Mouse (Mus musculus): ENCODE measurements at regions not wholly inside any gene's neighbourhood (a gene's known extent, or its start where the extent isn't known, plus 50 kb on each side); places are given as distances from the start of the nearest gene placed in this dataset.

- Histone ChIP-seq H3K4me3 (no peak overlapping the region), H3K79me2 (ENCODE audit: control insufficient read depth, insufficient read depth) (no peaks in the 10 kb centered on the region), H3K27me3 (ENCODE audit: control insufficient read depth, insufficient read depth, insufficient read length) (no peaks in the 10 kb centered on the region), H3K36me3 (ENCODE audit: control insufficient read depth, insufficient read depth) (no peaks in the 10 kb centered on the region), H3K4me2 (ENCODE audit: low read depth) (no peak overlapping the region), H3ac (ENCODE audit: control insufficient read depth, insufficient read length) (no peak overlapping the region)
- TF ChIP-seq MYOG (IDR thresholded peaks at IDR 0.05; ENCODE audit: control insufficient read depth in 1 of 3, insufficient read depth in 1 of 3, insufficient read length in 2 of 3, low read depth in 2 of 3) (peak; percentile 33 to 87 (median 76)), REST (IDR thresholded peaks at IDR 0.05; ENCODE audit: insufficient read depth, insufficient read length) (no peak), TCF3 (IDR thresholded peaks at IDR 0.05; ENCODE audit: insufficient read length, low read depth) (no peak), E2F4 (IDR thresholded peaks at IDR 0.05; ENCODE audit: insufficient read depth) (no peak), MYOD1 (IDR thresholded peaks at IDR 0.05; ENCODE audit: control insufficient read depth in 1 of 3, insufficient read length in 2 of 3, low read depth in 2 of 3) (peak in 2 of 3 experiments; percentile 69 to 85)
These were observed 306.4 kb upstream of the Tbl1xr1 start for GRCm38 (mm10) chr3:21769920-21770547.

DNA sequence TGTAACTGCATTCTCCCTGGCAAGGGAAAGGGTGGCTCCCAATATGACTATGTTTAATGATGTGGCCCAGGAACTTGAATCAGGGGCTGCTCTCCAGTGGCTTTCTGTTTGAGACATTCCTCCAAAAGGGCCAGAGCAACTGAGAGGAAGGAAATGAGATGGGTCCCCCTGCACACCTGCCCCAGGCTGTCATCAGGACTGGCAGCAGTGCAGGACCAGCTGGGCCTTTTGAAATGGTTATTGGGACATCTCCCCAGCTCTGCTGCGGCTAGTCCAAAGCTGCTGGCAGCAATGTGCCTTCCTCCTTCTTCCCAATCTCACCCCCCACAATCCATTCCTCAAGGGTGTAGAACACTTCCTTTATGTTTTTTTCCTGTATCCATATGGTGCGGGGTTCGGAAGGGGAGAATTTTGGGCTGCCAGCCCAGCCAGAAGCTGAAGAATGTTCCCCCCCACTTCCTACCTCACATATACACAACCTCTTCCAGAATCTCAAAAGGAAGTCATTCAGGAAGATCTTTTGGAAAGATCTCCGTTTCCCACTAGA is 304.6 kb upstream of the Tbl1xr1 start:
- Histone ChIP-seq H3K4me2 (ENCODE audit: low read depth) (no peak overlapping the region), H3K36me3 (ENCODE audit: control insufficient read depth, insufficient read depth) (no peaks in the 10 kb centered on the region), H3K79me2 (ENCODE audit: control insufficient read depth, insufficient read depth) (no peaks in the 10 kb centered on the region), H3K27me3 (ENCODE audit: control insufficient read depth, insufficient read depth, insufficient read length) (no peaks in the 10 kb centered on the region), H3K4me3 (no peak overlapping the region), H3ac (ENCODE audit: control insufficient read depth, insufficient read length) (no peak overlapping the region)
- peak; percentile 51 to 95 (median 95) for TF ChIP-seq MYOD1 (IDR thresholded peaks at IDR 0.05; ENCODE audit: control insufficient read depth in 1 of 3, insufficient read length in 2 of 3, low read depth in 2 of 3)
- TF ChIP-seq TCF12 (IDR thresholded peaks at IDR 0.05; ENCODE audit: insufficient read depth, poor library complexity, severe bottlenecking): peak; percentile 19
- no peak for TF ChIP-seq REST (IDR thresholded peaks at IDR 0.05; ENCODE audit: insufficient read depth, insufficient read length)
- TF ChIP-seq MYOG (IDR thresholded peaks at IDR 0.05; ENCODE audit: control insufficient read depth in 1 of 3, insufficient read depth in 1 of 3, insufficient read length in 2 of 3, low read depth in 2 of 3): peak in 1 of 3 experiments; percentile 74
- peak; percentile 51 for TF ChIP-seq TCF3 (IDR thresholded peaks at IDR 0.05; ENCODE audit: insufficient read length, low read depth)

GRCm38 (mm10) chr3:21774172-21774842 is 302.1 kb upstream of the Tbl1xr1 start:
- TF ChIP-seq REST (IDR thresholded peaks at IDR 0.05; ENCODE audit: insufficient read depth, insufficient read length) (no peak), MYOG (IDR thresholded peaks at IDR 0.05; ENCODE audit: control insufficient read depth in 1 of 3, insufficient read depth in 1 of 3, insufficient read length in 2 of 3, low read depth in 2 of 3) (no peak), USF1 (IDR thresholded peaks at IDR 0.05; ENCODE audit: low read depth) (no peak), CEBPB (IDR thresholded peaks at IDR 0.05; ENCODE audit: insufficient read depth, poor library complexity, severe bottlenecking) (no peak), MAX (IDR thresholded peaks at IDR 0.05; ENCODE audit: low read depth) (no peak), TCF12 (IDR thresholded peaks at IDR 0.05; ENCODE audit: insufficient read depth, poor library complexity, severe bottlenecking) (no peak), MYOD1 (IDR thresholded peaks at IDR 0.05; ENCODE audit: control insufficient read depth in 1 of 3, insufficient read length in 2 of 3, low read depth in 2 of 3) (no peak), POLR2AphosphoS2 (IDR thresholded peaks at IDR 0.05; ENCODE audit: insufficient read length, low read depth) (no peak)
- Histone ChIP-seq H3K79me2 (ENCODE audit: control insufficient read depth, insufficient read depth) (no peaks in the 10 kb centered on the region), H3K36me3 (ENCODE audit: control insufficient read depth, insufficient read depth) (no peaks in the 10 kb centered on the region), H3ac (ENCODE audit: control insufficient read depth, insufficient read length) (no peak overlapping the region), H3K4me3 (no peak overlapping the region), H3K4me2 (ENCODE audit: low read depth) (no peak overlapping the region), H3K27me3 (ENCODE audit: control insufficient read depth, insufficient read depth, insufficient read length) (no peaks in the 10 kb centered on the region)

- Histone ChIP-seq H3K4me3 (no peak overlapping the region), H3K79me2 (ENCODE audit: control insufficient read depth, insufficient read depth) (no peaks in the 10 kb centered on the region), H3K36me3 (ENCODE audit: control insufficient read depth, insufficient read depth) (no peaks in the 10 kb centered on the region), H3ac (ENCODE audit: control insufficient read depth, insufficient read length) (no peak overlapping the region), H3K4me2 (ENCODE audit: low read depth) (no peak overlapping the region), H3K27me3 (ENCODE audit: control insufficient read depth, insufficient read depth, insufficient read length) (no peaks in the 10 kb centered on the region)
- TF ChIP-seq TCF12 (IDR thresholded peaks at IDR 0.05; ENCODE audit: insufficient read depth, poor library complexity, severe bottlenecking) (no peak), USF1 (IDR thresholded peaks at IDR 0.05; ENCODE audit: low read depth) (no peak), MAX (IDR thresholded peaks at IDR 0.05; ENCODE audit: low read depth) (no peak), REST (IDR thresholded peaks at IDR 0.05; ENCODE audit: insufficient read depth, insufficient read length) (no peak), MYOD1 (IDR thresholded peaks at IDR 0.05; ENCODE audit: control insufficient read depth in 1 of 3, insufficient read length in 2 of 3, low read depth in 2 of 3) (no peak)
These were observed 297.7 kb upstream of the Tbl1xr1 start for GRCm38 (mm10) chr3:21778789-21779188.

- TF ChIP-seq POLR2AphosphoS2 (IDR thresholded peaks at IDR 0.05; ENCODE audit: insufficient read length, low read depth) (no peak), USF1 (IDR thresholded peaks at IDR 0.05; ENCODE audit: low read depth) (no peak), MYOG (IDR thresholded peaks at IDR 0.05; ENCODE audit: control insufficient read depth in 1 of 3, insufficient read depth in 1 of 3, insufficient read length in 2 of 3, low read depth in 2 of 3) (no peak)
- no peaks in the 10 kb centered on the region for H3K79me2 ChIP-seq (ENCODE audit: control insufficient read depth, insufficient read depth)
- no peaks in the 10 kb centered on the region for H3K27me3 ChIP-seq (ENCODE audit: control insufficient read depth, insufficient read depth, insufficient read length)
- H3K4me2 ChIP-seq (ENCODE audit: low read depth): no peak overlapping the region
- no peak overlapping the region for H3ac ChIP-seq (ENCODE audit: control insufficient read depth, insufficient read length)
- no peaks in the 10 kb centered on the region for H3K36me3 ChIP-seq (ENCODE audit: control insufficient read depth, insufficient read depth)
- H3K4me3 ChIP-seq: no peak overlapping the region
These were observed 284.3 kb upstream of the Tbl1xr1 start for GRCm38 (mm10) chr3:21791983-21792631.
